Mouse (Mus musculus) lung, adult 2 months (tissue): ENCODE results near the gene Sh3bp5l.

Experiments
- CTCF ChIP-seq: fragments of 200-500 bp; IDR thresholded peaks from 2 replicates; pipeline ENCODE4 v1.5.1; 2011; ENCODE audit warnings: mild to moderate bottlenecking, low read length, control low read depth; ENCODE audit not compliant: insufficient read depth
- POLR2A ChIP-seq: fragments of 200-500 bp; IDR thresholded peaks from 2 replicates; pipeline ENCODE4 v1.6.1; 2011; ENCODE audit warnings: low read depth, mild to moderate bottlenecking, control low read depth, low read length, borderline replicate concordance; ENCODE audit errors: extremely low read depth

- TF ChIP-seq CTCF (no peak), POLR2A (peak; percentile 28; the same call in 1 of the 2 replicates)
Measured at GRCm38 (mm10) chr11:58316344-58316743, 14.2 kb upstream of the Sh3bp5l start.
